Mouse (Mus musculus): ENCODE results near the gene Hivep3.

- TF ChIP-seq CTCF (IDR thresholded peaks at IDR 0.05; ENCODE audit: low read depth) = no peak
- TF ChIP-seq EP300 (optimal IDR thresholded peaks at IDR 0.05) = no peak
Observed at GRCm38 (mm10) chr4:119932549-119933257, 199.1 kb downstream of the Hivep3 start.
